Mouse (Mus musculus): Measurements from ENCODE around the gene Wee1.
"Not testable (repeated sequence)": the region's sequence is repeated elsewhere in the genome, so short reads cannot be mapped to it uniquely, and the experiment has no call there.

Wee1 gene

GRCm38 (mm10) chr7:110122565-110123422 lies 948 bp downstream of the Wee1 start:
- DNase-seq, result peak; percentile 51

- DNase-seq, result no peak
Measured at GRCm38 (mm10) chr7:110123844-110124555, 2.2 kb downstream of the Wee1 start.

DNA sequence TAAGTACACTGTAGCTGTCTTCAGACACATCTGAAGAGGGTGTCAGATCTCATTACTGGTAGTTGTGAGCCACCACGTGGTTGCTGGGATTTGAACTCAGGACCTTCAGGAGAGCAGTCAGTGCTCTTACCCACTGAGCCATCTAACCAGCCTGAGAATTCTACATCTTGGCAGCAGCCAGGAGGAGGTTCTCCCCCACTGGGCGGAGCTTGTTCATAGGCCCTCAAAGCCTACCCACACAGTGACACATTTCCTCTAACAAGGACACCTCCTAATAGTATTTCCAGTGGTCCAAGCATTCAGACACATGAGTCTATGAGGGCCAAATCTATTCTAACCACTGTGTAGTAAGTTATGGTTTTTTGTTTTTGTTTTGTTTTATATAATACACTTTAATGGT lies 6.7 kb downstream of the Wee1 start:
- DNase-seq, result no peak

DNA sequence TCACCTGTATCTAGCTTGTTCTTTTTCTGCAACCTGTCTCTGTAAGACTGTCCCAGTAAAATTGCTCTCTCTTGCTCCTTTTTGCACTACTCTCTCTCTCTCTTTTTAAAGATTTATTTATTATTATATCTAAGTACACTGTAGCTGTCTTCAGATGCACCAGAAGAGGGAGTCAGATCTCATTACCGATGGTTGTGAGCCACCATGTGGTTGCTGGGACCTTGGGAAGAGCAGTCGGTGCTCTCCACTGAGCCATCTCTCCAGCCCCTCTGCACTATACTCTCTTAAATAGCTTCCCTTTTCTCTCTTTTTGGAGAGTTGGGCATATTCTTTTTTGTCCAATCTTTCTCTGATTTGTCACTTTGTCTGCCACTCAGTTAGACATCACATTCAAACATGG lies 10.4 kb downstream of the Wee1 start:
- DNase-seq, result not testable (repeated sequence)

DNA sequence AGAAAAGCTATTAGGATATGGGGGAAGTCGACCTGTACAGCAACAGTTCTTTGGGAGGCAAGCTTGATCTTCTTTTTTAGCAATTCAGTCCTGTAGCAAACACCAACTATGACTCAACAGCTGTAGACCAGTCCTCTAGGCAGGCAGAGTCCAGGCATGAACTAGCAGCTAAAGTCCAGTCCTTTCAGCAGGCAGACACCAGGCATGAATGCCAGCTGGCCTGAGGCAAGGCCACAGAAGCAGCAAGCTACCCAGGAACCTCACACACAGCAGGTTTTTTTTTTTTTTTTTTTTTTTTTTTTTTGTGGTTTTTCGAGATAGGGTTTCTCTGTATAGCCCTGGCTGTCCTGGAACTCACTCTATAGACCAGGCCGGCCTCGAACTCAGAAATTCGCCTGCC lies 12.1 kb downstream of the Wee1 start:
- no peak for DNase-seq

GRCm38 (mm10) chr7:110138538-110138937 lies 16.7 kb downstream of the Wee1 start:
- no peak for DNase-seq

GRCm38 (mm10) chr7:110143863-110144262 lies 22.0 kb downstream of the Wee1 start:
- DNase-seq, result no peak

DNA sequence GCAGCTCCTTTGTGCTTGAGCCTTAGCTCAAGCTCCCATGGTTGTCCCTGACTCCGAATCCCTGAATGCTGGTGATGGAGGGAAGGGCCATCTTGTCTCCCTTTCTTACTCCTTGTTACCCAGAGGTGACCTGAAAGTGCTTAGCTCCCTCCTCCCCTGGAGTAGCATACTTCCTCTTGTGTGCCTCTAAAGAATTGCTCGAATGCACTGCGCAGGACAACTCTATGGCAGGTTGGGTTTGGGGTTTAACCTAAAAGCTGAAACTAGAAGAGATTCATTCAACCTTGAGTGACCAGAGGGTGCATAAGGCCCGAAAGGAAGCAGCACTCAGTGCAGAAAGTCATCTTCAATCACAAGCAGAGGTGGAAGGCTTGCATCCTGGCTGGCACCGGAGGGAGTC lies 31.0 kb downstream of the Wee1 start:
- no peak for DNase-seq

- DNase-seq, result no peak
Measured at GRCm38 (mm10) chr7:110156712-110157260, 34.9 kb downstream of the Wee1 start.

DNA sequence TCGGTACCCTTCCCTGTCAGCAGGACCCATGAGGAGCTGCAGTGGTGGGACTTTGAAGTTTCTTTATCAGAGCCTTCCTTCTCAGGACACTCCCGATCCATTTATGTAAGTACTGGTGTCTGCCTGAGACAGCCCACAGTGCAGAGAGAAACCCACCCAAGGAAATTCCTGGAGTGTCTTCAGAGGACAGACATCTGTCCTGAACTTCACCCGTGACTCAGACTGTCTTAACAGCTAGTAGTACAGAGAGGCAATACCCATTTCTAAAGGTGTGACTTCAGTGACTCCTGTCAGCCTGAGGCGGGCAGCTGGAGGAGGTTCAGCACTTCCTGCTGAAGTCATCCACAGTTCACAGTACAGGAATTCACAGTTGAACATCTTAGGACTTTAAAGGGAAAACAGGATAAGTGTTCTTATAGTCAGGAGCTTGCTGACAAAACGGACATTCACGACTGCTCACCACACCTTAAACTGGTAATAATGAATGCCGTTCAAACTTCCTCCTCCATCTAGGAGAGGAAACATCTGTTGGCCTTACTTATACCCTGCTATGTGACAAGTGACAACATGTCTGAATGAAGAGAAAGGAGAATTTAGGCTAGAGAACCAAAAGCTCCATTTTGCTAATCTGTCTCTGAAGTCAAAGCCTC lies 35.5 kb downstream of the Wee1 start:
- DNase-seq, result no peak

DNA sequence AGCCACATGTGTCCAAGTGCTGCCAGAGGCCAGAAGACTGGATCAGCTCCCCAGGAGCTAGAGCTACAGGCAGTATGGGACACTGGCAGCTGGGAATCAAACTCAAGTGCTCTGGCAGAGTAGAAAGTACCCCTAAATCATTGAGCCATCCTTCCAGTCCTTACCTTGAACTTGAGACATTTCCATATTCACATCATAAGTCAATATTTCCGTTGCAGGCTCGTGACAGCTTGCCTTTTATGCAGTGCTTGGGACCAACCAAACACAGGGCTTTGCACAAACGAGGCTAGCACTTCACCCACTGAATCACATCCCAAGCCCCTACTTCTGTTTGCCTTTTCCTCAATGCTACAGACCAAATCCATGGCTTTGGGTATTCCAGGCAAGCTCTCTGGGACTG lies 36.2 kb downstream of the Wee1 start:
- no peak for DNase-seq

DNA sequence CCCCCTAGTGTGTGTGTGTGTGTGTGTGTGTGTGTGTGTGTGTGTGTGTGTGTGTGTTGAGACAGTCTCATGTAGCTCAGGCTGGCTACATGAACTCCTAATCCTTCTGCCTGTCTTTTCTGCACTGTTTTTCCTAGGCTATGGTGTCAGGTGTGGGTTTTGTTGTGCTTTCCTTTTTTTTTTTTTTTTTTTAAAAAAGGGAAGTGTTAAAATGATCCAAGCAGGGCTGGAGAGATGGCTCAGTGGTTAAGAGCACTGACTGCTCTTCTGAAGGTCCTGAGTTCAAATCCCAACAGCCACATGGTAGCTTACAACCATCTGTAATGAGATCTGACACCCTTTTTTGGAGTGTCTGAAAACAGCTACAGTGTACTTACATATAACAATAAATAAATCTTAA lies 38.3 kb downstream of the Wee1 start:
- not testable (repeated sequence) for DNase-seq

GRCm38 (mm10) chr7:110160601-110161000 lies 38.8 kb downstream of the Wee1 start:
- no peak for DNase-seq

GRCm38 (mm10) chr7:110163024-110163423 lies 41.2 kb downstream of the Wee1 start:
- DNase-seq, result no peak

- peak; percentile 80 for DNase-seq
Measured at GRCm38 (mm10) chr7:110164103-110164681, 42.3 kb downstream of the Wee1 start.

DNA sequence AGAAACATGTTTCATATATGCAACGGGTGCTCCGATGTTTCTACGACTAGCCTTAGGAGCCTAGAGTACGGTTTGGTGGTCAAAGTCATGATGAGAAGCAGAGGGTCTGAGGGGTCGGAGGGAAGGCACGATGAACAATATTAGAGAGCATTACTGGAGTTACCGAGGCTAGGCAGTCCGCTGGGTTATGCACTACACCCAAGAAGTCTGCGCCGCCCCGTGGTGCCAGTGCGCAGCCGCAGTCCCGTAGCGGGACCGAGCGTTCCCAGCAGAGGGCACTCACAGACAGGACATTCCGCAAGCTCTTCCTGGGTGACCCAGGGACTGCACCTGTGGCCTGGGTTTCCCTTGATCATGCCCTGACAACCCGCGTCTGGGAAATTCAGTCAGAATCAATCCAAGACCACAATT lies 42.9 kb downstream of the Wee1 start:
- DNase-seq, result peak; percentile 91

GRCm38 (mm10) chr7:110166233-110166632 lies 44.4 kb downstream of the Wee1 start:
- DNase-seq, result no peak

- DNase-seq, result no peak
Measured at GRCm38 (mm10) chr7:110179208-110179607, 57.4 kb downstream of the Wee1 start.

DNA sequence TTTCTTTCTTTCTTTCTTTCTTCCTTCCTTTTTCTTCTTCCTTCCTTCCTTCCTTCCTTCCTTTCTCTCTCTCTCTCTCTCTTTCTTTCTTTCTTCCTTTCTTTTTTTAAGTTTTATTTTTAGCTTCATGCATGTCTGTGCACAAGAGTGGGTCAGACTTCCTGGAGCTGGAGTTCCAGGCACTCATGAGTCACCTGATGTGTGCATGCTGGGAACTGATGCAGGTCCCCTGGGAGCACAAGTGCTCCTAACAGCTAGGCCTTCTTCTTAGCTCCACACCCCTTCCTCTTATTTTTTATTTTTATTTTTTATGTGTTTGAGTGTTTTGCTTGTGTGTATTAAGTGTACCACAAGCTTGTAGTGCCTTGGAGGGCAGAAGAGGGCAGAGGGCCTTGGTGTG lies 58.8 kb downstream of the Wee1 start:
- DNase-seq, result no peak

- no peak for DNase-seq
Measured at GRCm38 (mm10) chr7:110181446-110181845, 59.6 kb downstream of the Wee1 start.

- DNase-seq, result no peak
Measured at GRCm38 (mm10) chr7:110184608-110185007, 62.8 kb downstream of the Wee1 start.

GRCm38 (mm10) chr7:110189951-110190350 lies 68.1 kb downstream of the Wee1 start:
- no peak for DNase-seq
